Mouse (Mus musculus) heart, embryonic 16.5 days (tissue): Measurements from ENCODE around the gene Tle6. TPM values are rescaled to one million over a fixed set of nuclear protein-coding genes. Genes with fewer than 3 reads are reported as not detected.

Experiments used
- ATAC-seq: fragments of 200-750 bp; cut with Nextera tagmentation; replicated peaks from 2 replicates; pipeline ENCODE4 v1.8.0; 2017; ENCODE audit warnings: moderate number of reproducible peaks; ENCODE audit not compliant: insufficient read depth, low FRiP score; ENCODE audit errors: extremely low read depth
- H3K27ac ChIP-seq: fragments of 300-500 bp; sonication (generic); 2 replicates; pipeline ENCODE4 v1.5.1; 2014; ENCODE audit warnings: mild to moderate bottlenecking, low read length, control low read depth, moderate library complexity
- H3K27me3 ChIP-seq: fragments of 300-500 bp; sonication (generic); 2 replicates; pipeline ENCODE4 v1.6.1; 2014; ENCODE audit warnings: low read length, mixed read lengths; ENCODE audit not compliant: control insufficient read depth, insufficient read depth
- H3K36me3 ChIP-seq: fragments of 300-500 bp; sonication (generic); 2 replicates; pipeline ENCODE4 v1.6.1; 2014; ENCODE audit not compliant: control insufficient read depth, insufficient read depth
- H3K4me1 ChIP-seq: fragments of 300-500 bp; sonication (generic); 2 replicates; pipeline ENCODE4 v1.6.1; 2014; ENCODE audit warnings: low read length, mixed read lengths; ENCODE audit not compliant: control insufficient read depth, insufficient read depth
- H3K4me2 ChIP-seq: fragments of 300-500 bp; sonication (generic); 2 replicates; pipeline ENCODE4 v1.6.1; 2014; ENCODE audit warnings: low read depth, mild to moderate bottlenecking, control low read depth, low read length
- H3K4me3 ChIP-seq: fragments of 300-500 bp; sonication (generic); 2 replicates; pipeline ENCODE4 v1.5.1; 2014; ENCODE audit warnings: mild to moderate bottlenecking, control low read depth, low read length
- H3K9ac ChIP-seq: fragments of 300-500 bp; sonication (generic); 2 replicates; pipeline ENCODE4 v1.6.1; 2014; ENCODE audit warnings: low read length, control low read depth
- H3K9me3 ChIP-seq: fragments of 300-500 bp; sonication (generic); replicated peaks from 2 replicates; pipeline ENCODE4 v1.6.1; 2016; ENCODE audit warnings: low read length; ENCODE audit not compliant: control insufficient read depth
- WGBS: fragments of 180-500 bp; shearing (Covaris S2); extraction: QIAGEN DNeasy Blood & Tissue Kit; methylation state at CpG from one replicate; pipeline ENCODE4 v1.1.7; 2014; 5-methylcytosine and 5-hydroxymethylcytosine counted together
- polyA plus RNA-seq: library from polyadenylated mRNA; unstranded; fragments of >200 nt; fragmentation: Nextera tagmentation; extraction: Ambion mirVana; gene quantifications from 2 replicates; pipeline ENCODE4 v1.2.1, GENCODE M21; 2015

The Tle6 gene
- polyA plus RNA-seq, 1 experiment from 2014 or later, result 29.6 TPM

DNA sequence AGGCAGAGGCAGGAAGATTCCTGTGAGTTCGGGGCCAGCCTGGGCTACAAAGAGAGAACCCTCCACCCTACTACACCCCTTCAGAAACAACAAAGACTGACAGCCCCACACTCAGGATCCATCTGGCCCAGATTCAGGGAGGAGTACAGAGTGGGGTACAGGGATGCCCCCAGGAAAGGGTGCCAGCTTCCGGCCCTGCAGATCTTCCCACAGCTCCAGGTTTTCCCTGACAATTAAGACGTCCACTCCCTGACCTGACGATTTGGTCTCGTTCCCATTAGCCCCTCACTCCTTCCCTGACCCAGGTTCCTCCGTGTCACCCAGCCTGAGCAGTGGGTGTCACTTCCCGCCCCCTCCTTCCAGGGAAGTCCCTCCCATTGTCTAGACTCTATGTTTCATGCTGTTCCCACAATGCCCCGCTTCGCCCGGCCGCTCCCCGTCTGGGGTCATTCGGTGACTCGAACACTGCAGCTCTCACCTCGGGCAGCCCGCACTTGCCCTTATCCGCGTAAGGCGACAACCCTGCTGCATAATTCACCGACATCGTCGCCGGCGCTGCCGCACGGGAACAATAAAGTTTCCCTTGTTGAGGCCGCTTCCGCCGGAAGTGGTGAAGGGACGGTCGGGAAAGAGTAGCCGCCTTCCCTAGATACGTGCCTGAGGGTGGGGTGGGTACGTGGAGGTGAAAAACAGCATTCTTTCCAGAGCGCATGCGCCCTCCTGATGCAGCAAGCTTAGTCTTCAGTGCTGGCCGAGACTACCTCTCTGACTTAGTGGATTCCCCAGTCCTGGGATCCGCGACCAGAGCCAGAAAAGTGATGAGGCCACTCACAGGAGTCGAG, 26.3 kb upstream of the Tle6 start, which contains the start of gene Sirt6:
Gene Sirt6, minus strand, starts transcription at position 804 of the 842 bp plus-strand sequence.
- Histone ChIP-seq H3K9me3 (no peaks in the 10 kb centered on the region), H3K4me2 (peak within 1 kb of the TSS; percentile 96), H3K36me3 (peaks cover 15% of the 10 kb centered on the region), H3K27me3 (no peaks in the 10 kb centered on the region), H3K9ac (peak within 1 kb of the TSS; percentile 91), H3K27ac (peak within 1 kb of the TSS; percentile 93), H3K4me3 (peak within 1 kb of the TSS; percentile 90), H3K4me1 (peaks cover 12% of the 10 kb centered on the region)
- peak; percentile 90 for ATAC-seq
- WGBS, result 4% methylated on average over 40 of the region's 40 CpGs

GRCm38 (mm10) chr10:81626101-81626993, 25.5 kb upstream of the Tle6 start:
- peaks cover 20% of the 10 kb centered on the region for H3K36me3 ChIP-seq
- ATAC-seq, result no peak

GRCm38 (mm10) chr10:81623441-81623840, 22.6 kb upstream of the Tle6 start:
- H3K4me3 ChIP-seq, result no peak overlapping the region
- no peak overlapping the region for H3K4me2 ChIP-seq
- no peak overlapping the region for H3K27ac ChIP-seq
- 60% methylated on average over 8 of the region's 8 CpGs for WGBS
- no peak overlapping the region for H3K9ac ChIP-seq
- no peaks in the 10 kb centered on the region for H3K9me3 ChIP-seq
- H3K4me1 ChIP-seq, result peaks cover 12% of the 10 kb centered on the region
- H3K36me3 ChIP-seq, result peaks cover 20% of the 10 kb centered on the region
- ATAC-seq, result no peak
- no peaks in the 10 kb centered on the region for H3K27me3 ChIP-seq

More at GRCm38 (mm10) chr10:81626101-81626993, 25.5 kb upstream of the Tle6 start:
- Histone ChIP-seq H3K4me2 (peak overlapping the region; percentile 96), H3K4me3 (peak overlapping the region; percentile 90), H3K9me3 (no peaks in the 10 kb centered on the region), H3K9ac (peak overlapping the region; percentile 91), H3K27me3 (no peaks in the 10 kb centered on the region), H3K4me1 (peaks cover 12% of the 10 kb centered on the region), H3K27ac (peak overlapping the region; percentile 93)
- WGBS, result 84% methylated on average over 22 of the region's 22 CpGs

DNA sequence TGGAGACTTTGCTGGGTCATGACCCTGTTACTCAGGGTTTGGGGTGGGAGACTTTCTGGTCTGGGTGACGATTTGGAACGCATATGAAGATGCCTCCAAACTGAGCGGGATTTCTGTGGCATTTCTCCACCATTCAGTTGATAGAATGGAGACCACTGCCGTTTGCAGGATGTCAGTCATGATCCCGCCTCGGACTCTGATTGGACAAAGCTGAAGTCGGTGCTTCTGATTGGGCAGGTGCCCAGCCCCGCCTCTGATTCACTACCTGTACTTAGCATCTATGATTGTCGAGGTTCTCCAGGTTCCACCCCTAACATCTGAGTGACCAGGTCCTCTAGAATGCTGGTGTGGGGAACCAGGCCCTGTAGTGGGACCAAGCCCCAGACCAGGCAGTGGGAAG, 19.9 kb upstream of the Tle6 start:
- H3K9ac ChIP-seq, result no peak overlapping the region
- H3K27ac ChIP-seq, result no peak overlapping the region
- H3K4me3 ChIP-seq, result no peak overlapping the region
- ATAC-seq, result no peak
- H3K4me2 ChIP-seq, result no peak overlapping the region
- H3K36me3 ChIP-seq, result peaks cover 20% of the 10 kb centered on the region
- no peaks in the 10 kb centered on the region for H3K4me1 ChIP-seq
- 56% methylated on average over 9 of the region's 9 CpGs for WGBS
- H3K27me3 ChIP-seq, result no peaks in the 10 kb centered on the region
- no peaks in the 10 kb centered on the region for H3K9me3 ChIP-seq

DNA sequence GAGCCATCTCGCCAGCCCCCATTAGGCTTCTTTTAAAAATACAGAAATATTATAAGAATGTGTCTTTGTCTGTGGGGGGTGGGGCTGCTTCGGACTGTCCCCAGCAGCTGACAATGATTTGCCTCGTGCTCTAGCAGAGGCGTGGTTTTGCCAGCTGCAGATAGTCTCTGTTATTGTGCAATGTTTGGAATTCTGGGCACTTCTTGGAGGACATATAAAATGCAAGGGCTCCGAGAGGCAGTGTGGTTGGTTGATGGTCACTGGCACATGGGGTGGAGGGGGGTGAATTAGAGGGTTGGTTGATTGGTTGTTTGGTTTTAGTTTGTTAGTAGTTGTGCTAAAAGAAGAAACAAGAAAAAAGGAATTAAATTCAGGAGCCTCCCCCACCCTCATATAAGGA, 19.1 kb upstream of the Tle6 start:
- Histone ChIP-seq H3K9ac (no peak overlapping the region), H3K27ac (no peak overlapping the region), H3K4me3 (no peak overlapping the region), H3K4me1 (no peaks in the 10 kb centered on the region), H3K9me3 (no peaks in the 10 kb centered on the region), H3K27me3 (no peaks in the 10 kb centered on the region), H3K4me2 (no peak overlapping the region), H3K36me3 (peaks cover 18% of the 10 kb centered on the region)
- 81% methylated on average over 5 of the region's 5 CpGs for WGBS
- ATAC-seq, result no peak

GRCm38 (mm10) chr10:81615486-81615885, 14.6 kb upstream of the Tle6 start:
- no peaks in the 10 kb centered on the region for H3K36me3 ChIP-seq
- H3K4me1 ChIP-seq, result no peaks in the 10 kb centered on the region
- H3K9ac ChIP-seq, result no peak overlapping the region
- no peaks in the 10 kb centered on the region for H3K27me3 ChIP-seq
- WGBS, result 60% methylated on average over 6 of the region's 6 CpGs
- H3K4me2 ChIP-seq, result no peak overlapping the region
- H3K27ac ChIP-seq, result no peak overlapping the region
- ATAC-seq, result no peak
- no peak overlapping the region for H3K4me3 ChIP-seq
- peaks cover 6% of the 10 kb centered on the region for H3K9me3 ChIP-seq

DNA sequence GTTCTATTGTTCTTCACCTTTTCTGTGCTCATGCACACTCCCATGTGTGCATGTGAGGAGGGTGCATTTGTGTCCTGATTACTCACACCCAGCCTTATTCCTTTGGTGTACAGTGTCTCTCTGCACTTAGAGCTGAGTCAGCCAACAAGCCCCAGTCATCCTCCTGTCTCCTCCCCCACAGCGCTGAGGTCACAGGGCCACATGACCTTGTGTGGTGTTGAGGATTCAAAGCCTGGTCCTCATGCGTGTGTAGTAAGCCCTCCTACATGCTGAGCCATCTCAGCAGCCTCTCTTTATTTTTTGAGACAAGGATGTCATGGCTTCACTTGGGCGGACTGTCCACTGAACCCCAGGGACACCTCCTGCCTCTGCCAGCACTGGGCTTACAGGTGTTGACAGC, 11.9 kb upstream of the Tle6 start:
- H3K4me2 ChIP-seq, result no peak overlapping the region
- H3K27me3 ChIP-seq, result no peaks in the 10 kb centered on the region
- no peak overlapping the region for H3K4me3 ChIP-seq
- peaks cover 8% of the 10 kb centered on the region for H3K9me3 ChIP-seq
- ATAC-seq, result no peak
- no peak overlapping the region for H3K9ac ChIP-seq
- H3K27ac ChIP-seq, result no peak overlapping the region
- 62% methylated on average over 3 of the region's 3 CpGs for WGBS
- peaks cover 4% of the 10 kb centered on the region; the same call in 1 of the 2 replicates for H3K36me3 ChIP-seq
- no peaks in the 10 kb centered on the region for H3K4me1 ChIP-seq

DNA sequence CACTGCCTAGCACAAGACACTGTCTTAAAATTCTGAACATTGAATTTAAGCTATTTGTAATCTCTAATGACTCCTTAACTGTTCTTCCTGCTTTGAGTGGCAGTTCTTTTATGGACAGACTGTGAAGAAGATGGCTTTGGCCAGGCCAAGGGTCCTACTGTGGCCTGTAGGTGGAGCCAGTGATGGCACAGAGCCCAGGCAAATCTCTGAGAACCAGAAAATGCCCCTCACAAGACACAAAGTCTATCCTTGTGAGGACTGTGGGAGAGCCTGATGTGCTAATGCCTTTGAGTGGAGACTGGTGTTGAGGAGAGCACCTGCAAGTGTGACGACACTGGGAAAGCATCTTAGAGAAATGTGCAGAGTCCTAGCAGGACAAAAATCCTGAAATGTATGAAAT, 7.4 kb upstream of the Tle6 start:
- no peaks in the 10 kb centered on the region for H3K27me3 ChIP-seq
- WGBS, result 86% methylated on average over 1 of the region's 1 CpGs
- no peak overlapping the region for H3K27ac ChIP-seq
- no peak overlapping the region for H3K4me3 ChIP-seq
- no peak overlapping the region for H3K4me2 ChIP-seq
- H3K9ac ChIP-seq, result no peak overlapping the region
- peaks cover 9% of the 10 kb centered on the region for H3K4me1 ChIP-seq
- peaks cover 4% of the 10 kb centered on the region; the same call in 1 of the 2 replicates for H3K36me3 ChIP-seq
- peaks cover 8% of the 10 kb centered on the region for H3K9me3 ChIP-seq
- no peak for ATAC-seq
